Mouse (Mus musculus): Measurements from ENCODE around the gene Sptbn4. TPM values are rescaled to one million over a fixed set of nuclear protein-coding genes. Genes with fewer than 3 reads are reported as not detected.

Gene Sptbn4
- polyA plus RNA-seq, 1 experiment = 0.23 TPM

DNA sequence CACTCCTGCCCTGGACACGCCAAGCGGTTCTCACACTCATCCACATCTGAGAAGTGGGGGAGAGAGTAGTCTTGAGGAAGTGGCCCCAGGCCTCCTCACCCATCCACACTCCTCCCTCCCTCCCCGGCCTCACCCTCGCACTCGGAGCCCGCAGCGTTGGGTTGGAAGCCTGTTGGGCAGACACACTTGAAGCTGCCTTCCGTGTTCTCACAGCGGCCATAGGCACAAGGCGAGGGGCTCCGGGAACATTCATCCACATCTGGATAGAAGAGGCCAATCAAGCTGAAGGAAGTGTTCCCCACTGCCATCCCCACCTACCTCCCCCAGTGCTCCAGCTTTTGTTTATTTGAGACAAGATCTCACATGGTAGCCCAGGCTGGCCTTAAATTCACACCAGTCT, 123.3 kb downstream of the Sptbn4 start:
- no peaks in the 10 kb centered on the region for H3K27me3 ChIP-seq (ENCODE audit: control insufficient read depth, insufficient read depth, low read length)
- WGBS = 97% methylated on average over 11 of the region's 11 CpGs

DNA sequence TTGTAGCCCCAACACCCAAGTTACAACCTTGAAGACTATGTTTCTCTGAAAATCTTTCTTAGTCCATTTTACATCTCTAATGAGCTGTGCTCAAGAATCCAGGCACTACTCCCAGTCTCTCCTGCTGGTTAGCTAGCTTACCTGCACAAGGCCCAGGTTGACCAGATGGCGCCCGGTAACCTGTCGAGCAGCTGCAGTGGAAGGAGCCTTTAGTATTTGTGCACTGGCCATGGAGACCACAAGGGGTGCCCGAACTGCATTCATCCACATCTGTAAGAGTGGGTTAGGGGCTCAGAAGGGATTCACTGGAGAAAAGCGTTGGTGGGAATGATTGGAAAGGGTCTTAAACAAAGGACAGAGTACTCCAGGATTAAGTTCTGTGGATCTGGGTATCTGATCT, 124.5 kb downstream of the Sptbn4 start:
- DNase-seq (ENCODE audit: low read depth in 1 of 2, low spot score in 2 of 2) = no peak
- Histone ChIP-seq H3K4me1 (ENCODE audit: control insufficient read depth, insufficient read depth, insufficient read length) (peaks cover 3% of the 10 kb centered on the region; the same call in 1 of the 2 replicates), H3K4me3 (ENCODE audit: extremely low read depth, insufficient read depth, insufficient read length) (no peak overlapping the region), H3K27me3 (ENCODE audit: control insufficient read depth, insufficient read depth, low read length) (no peaks in the 10 kb centered on the region), H3K27ac (ENCODE audit: insufficient read depth, low read length) (no peak overlapping the region), H3K36me3 (ENCODE audit: control insufficient read depth, insufficient read depth, low read length) (no peaks in the 10 kb centered on the region)
- no peak for TF ChIP-seq POLR2A (IDR thresholded peaks at IDR 0.05; ENCODE audit: low read depth, low read length)
- WGBS = 93% methylated on average over 5 of the region's 5 CpGs

More for the DNA sequence above, 123.3 kb downstream of the Sptbn4 start:
- DNase-seq (ENCODE audit: low read depth in 1 of 2, low spot score in 2 of 2) = no peak
- Histone ChIP-seq H3K4me3 (ENCODE audit: extremely low read depth, insufficient read depth, insufficient read length) (no peak overlapping the region), H3K36me3 (ENCODE audit: control insufficient read depth, insufficient read depth, low read length) (no peaks in the 10 kb centered on the region), H3K4me1 (ENCODE audit: control insufficient read depth, insufficient read depth, insufficient read length) (peaks cover 8% of the 10 kb centered on the region; the same call in 1 of the 2 replicates), H3K27ac (ENCODE audit: insufficient read depth, low read length) (no peak overlapping the region)
- TF ChIP-seq CTCF (IDR thresholded peaks at IDR 0.05; ENCODE audit: extremely low read depth, insufficient read depth, insufficient read length, insufficient replicate concordance) (no peak), POLR2A (IDR thresholded peaks at IDR 0.05; ENCODE audit: low read depth, low read length) (no peak)

DNA sequence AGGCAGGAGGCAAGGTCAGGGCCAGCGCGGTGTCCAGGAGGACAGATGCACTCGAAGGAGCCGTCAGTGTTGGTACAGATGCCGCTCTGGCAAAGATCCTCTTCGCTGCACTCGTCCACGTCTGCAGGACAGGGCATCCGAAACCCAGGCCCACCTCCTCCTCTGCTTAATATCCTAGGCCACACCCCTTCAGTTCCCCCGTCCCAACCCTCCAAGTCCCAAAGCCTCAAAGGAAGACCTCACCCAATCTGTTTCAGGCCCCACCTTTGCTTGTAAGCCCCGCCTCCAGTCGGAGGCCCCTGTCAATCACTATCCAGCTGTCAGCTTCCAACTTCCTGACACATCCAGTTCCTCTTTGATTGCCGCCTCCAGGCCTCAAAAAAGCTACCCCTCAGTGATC, 125.2 kb downstream of the Sptbn4 start:
- no peak for TF ChIP-seq CTCF (IDR thresholded peaks at IDR 0.05; ENCODE audit: extremely low read depth, insufficient read depth, insufficient read length, insufficient replicate concordance)
- TF ChIP-seq POLR2A (IDR thresholded peaks at IDR 0.05; ENCODE audit: low read depth, low read length) = no peak
- WGBS = 43% methylated on average over 13 of the region's 13 CpGs
- Histone ChIP-seq H3K4me1 (ENCODE audit: control insufficient read depth, insufficient read depth, insufficient read length) (peaks cover 3% of the 10 kb centered on the region; the same call in 1 of the 2 replicates), H3K27me3 (ENCODE audit: control insufficient read depth, insufficient read depth, low read length) (no peaks in the 10 kb centered on the region), H3K4me3 (ENCODE audit: extremely low read depth, insufficient read depth, insufficient read length) (no peak overlapping the region), H3K27ac (ENCODE audit: insufficient read depth, low read length) (no peak overlapping the region), H3K36me3 (ENCODE audit: control insufficient read depth, insufficient read depth, low read length) (no peaks in the 10 kb centered on the region)
- DNase-seq (ENCODE audit: low read depth in 1 of 2, low spot score in 2 of 2) = no peak

DNA sequence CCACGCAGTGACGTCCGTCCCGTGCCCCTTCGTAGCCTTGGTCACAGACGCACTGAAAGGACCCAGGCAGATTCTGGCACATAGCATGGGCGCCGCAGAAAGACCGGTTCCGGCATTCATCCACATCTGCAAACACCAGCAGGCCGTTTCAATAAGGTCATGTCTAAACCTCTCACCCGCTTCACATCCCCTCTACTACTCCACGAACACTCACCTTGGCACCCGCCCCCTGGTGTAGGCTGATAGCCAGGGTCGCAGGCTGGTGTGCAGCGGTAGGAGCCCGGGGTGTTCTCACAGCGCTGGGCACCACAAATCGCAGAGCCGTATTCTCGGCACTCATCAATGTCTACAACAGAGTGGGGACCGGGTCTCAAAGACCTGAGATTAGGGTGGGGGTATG, 128.1 kb downstream of the Sptbn4 start:
- H3K4me1 ChIP-seq (ENCODE audit: control insufficient read depth, insufficient read depth, insufficient read length) = no peaks in the 10 kb centered on the region
- 89% methylated on average over 22 of the region's 22 CpGs for WGBS
- H3K4me3 ChIP-seq (ENCODE audit: extremely low read depth, insufficient read depth, insufficient read length) = no peak overlapping the region
- H3K27ac ChIP-seq (ENCODE audit: insufficient read depth, low read length) = no peak overlapping the region
- no peak for DNase-seq (ENCODE audit: low read depth in 1 of 2, low spot score in 2 of 2)
- TF ChIP-seq POLR2A (IDR thresholded peaks at IDR 0.05; ENCODE audit: low read depth, low read length) = no peak
- no peak for TF ChIP-seq CTCF (IDR thresholded peaks at IDR 0.05; ENCODE audit: extremely low read depth, insufficient read depth, insufficient read length, insufficient replicate concordance)
- H3K27me3 ChIP-seq (ENCODE audit: control insufficient read depth, insufficient read depth, low read length) = no peaks in the 10 kb centered on the region
- H3K36me3 ChIP-seq (ENCODE audit: control insufficient read depth, insufficient read depth, low read length) = no peaks in the 10 kb centered on the region

DNA sequence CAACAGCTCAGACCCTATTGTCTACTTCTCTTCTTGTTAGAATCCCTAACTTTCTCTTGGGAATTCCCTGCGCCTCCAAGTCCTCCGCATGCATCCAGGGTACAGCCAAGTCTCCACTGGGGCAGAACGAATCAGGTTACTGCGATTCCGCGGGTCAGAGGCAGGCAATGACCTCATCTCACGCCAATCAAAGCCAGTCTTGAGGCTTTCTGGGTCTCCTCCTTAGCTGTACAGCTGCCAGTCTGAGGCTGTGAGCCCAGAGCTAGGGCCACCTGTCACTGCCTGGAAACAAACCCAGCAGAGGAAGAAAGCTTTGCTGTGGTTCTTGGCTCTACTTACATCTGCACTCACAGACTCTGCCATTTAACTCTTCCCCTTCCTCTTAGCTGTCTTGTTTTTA, 131.5 kb downstream of the Sptbn4 start:
- no peak for DNase-seq (ENCODE audit: low read depth in 1 of 2, low spot score in 2 of 2)
- no peak overlapping the region for H3K4me3 ChIP-seq (ENCODE audit: extremely low read depth, insufficient read depth, insufficient read length)
- WGBS = 53% methylated on average over 7 of the region's 7 CpGs

DNA sequence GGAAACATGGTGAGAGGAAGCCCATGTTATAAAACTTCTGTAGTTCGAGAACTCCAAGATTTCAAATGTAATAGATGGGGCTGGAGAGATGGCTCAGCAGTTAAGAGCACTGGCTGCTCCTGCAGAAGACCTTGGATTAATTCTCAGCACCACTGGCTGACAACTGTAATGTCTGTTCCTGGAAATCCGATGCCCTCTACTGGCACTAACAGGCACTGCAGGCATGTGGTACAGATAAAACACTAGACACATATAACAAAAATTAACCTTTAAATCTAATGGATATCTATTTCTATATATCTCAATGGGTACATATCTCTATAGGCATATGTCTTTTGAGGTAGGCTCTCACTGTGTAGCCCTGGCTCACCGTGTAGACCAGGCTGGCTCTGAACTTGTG, 133.1 kb downstream of the Sptbn4 start:
- 89% methylated on average over 3 of the region's 3 CpGs for WGBS
- no peak for TF ChIP-seq CTCF (IDR thresholded peaks at IDR 0.05; ENCODE audit: extremely low read depth, insufficient read depth, insufficient read length, insufficient replicate concordance)
- no peak for TF ChIP-seq POLR2A (IDR thresholded peaks at IDR 0.05; ENCODE audit: low read depth, low read length)
- Histone ChIP-seq H3K4me3 (ENCODE audit: extremely low read depth, insufficient read depth, insufficient read length) (no peak overlapping the region), H3K36me3 (ENCODE audit: control insufficient read depth, insufficient read depth, low read length) (no peaks in the 10 kb centered on the region), H3K27ac (ENCODE audit: insufficient read depth, low read length) (no peak overlapping the region), H3K27me3 (ENCODE audit: control insufficient read depth, insufficient read depth, low read length) (no peaks in the 10 kb centered on the region), H3K4me1 (ENCODE audit: control insufficient read depth, insufficient read depth, insufficient read length) (no peaks in the 10 kb centered on the region)
- no peak for DNase-seq (ENCODE audit: low read depth in 1 of 2, low spot score in 2 of 2)

More for the DNA sequence above, 131.5 kb downstream of the Sptbn4 start:
- TF ChIP-seq POLR2A (IDR thresholded peaks at IDR 0.05; ENCODE audit: low read depth, low read length) = no peak
- no peak for TF ChIP-seq CTCF (IDR thresholded peaks at IDR 0.05; ENCODE audit: extremely low read depth, insufficient read depth, insufficient read length, insufficient replicate concordance)
- H3K27ac ChIP-seq (ENCODE audit: insufficient read depth, low read length) = no peak overlapping the region
- H3K36me3 ChIP-seq (ENCODE audit: control insufficient read depth, insufficient read depth, low read length) = no peaks in the 10 kb centered on the region
- no peaks in the 10 kb centered on the region for H3K27me3 ChIP-seq (ENCODE audit: control insufficient read depth, insufficient read depth, low read length)
- no peaks in the 10 kb centered on the region for H3K4me1 ChIP-seq (ENCODE audit: control insufficient read depth, insufficient read depth, insufficient read length)

DNA sequence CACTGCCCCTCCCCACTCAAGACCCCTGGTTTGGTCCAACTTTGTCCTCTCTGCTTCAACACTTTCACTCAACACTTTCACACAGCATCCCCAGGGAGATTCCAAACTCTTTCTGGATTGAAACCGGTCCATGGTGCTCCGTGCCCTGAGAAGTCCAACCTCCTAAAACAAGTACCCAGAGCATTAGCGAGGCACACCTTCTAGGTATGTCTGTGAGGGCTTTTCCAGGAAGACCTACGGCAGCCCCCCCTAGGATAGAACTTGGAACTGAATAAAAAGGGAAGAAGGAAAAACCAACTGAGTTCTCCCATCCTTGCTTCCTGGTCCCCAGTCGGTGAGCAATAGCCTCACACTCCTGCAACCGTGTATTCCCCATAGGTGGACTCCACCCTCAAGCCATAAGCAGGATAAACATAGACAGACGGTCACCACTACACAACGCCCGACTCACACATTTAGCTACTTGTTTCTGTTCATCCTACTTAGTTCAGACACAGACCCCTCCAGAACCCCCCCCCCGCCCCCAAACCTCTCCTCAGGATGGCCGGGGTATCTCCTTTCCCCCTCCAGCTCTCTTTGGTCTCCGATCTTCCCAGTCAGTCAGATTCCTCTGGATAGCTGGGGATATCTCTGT, 135.7 kb downstream of the Sptbn4 start:
- Histone ChIP-seq H3K27ac (ENCODE audit: insufficient read depth, low read length) (no peak overlapping the region), H3K36me3 (ENCODE audit: control insufficient read depth, insufficient read depth, low read length) (no peaks in the 10 kb centered on the region), H3K27me3 (ENCODE audit: control insufficient read depth, insufficient read depth, low read length) (no peaks in the 10 kb centered on the region), H3K4me3 (ENCODE audit: extremely low read depth, insufficient read depth, insufficient read length) (no peak overlapping the region), H3K4me1 (ENCODE audit: control insufficient read depth, insufficient read depth, insufficient read length) (peaks cover 2% of the 10 kb centered on the region; the same call in 1 of the 2 replicates)
- DNase-seq (ENCODE audit: low read depth in 1 of 2, low spot score in 2 of 2) = no peak
- 90% methylated on average over 12 of the region's 12 CpGs for WGBS
- no peak for TF ChIP-seq POLR2A (IDR thresholded peaks at IDR 0.05; ENCODE audit: low read depth, low read length)
- no peak for TF ChIP-seq CTCF (IDR thresholded peaks at IDR 0.05; ENCODE audit: extremely low read depth, insufficient read depth, insufficient read length, insufficient replicate concordance)

Measured in spleen, adult 2 months (tissue).